9 mouse cellular contexts compared by ENCODE assay signal in the genomic region with DNA sequence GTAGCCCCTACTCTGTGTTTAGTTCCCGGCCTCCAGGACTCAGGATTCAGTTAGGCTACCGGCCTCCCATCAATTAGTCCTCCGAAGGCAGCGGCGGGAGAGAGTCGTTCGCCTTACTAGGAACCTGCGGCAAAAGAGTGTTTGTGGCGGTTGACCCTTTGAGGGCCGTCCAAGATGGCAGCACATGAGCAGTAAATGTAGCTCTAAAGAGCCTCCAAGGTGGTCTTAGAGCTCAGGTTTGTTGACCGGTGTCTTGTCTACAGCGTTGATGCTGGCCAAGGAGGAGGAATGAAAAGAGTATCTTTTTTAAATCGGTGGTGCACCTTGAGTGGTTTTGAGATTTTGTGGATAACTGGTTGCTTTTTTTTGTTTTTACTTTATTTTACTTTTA. TPM values are rescaled to one million over a fixed set of nuclear protein-coding genes. Genes with fewer than 3 reads are reported as not detected.
DNase-seq lines count a peak whose midpoint lies in the region; ATAC-seq and TF ChIP-seq lines count a peak whose summit lies in the region.
"Had no signal": no experiment of that assay in that cellular context is flagged by ENCODE, and none has a peak within 500 bp of the region (broad histone marks: within the 10 kb centered on the region; RNA-seq: fewer than 3 reads in every experiment).

No protein-coding gene starts in this region.

- no peak for TF ChIP-seq EP300 in MEL (IDR thresholded peaks at IDR 0.05; ENCODE audit: low read depth in 1 of 2, low read length in 2 of 2)

- peak; percentile 23 for ATAC-seq in heart, embryonic 12.5 days (ENCODE audit: insufficient number of reproducible peaks, low FRiP score)
- peak; percentile 40 for ATAC-seq in megakaryocyte, adult 5-6 weeks (ENCODE audit: poor library complexity, severe bottlenecking)

- H3K9ac ChIP-seq in heart, embryonic 12.5 days, result peak overlapping the region; percentile 80
- peak overlapping the region; percentile 99 for H3K9ac ChIP-seq in MEL (ENCODE audit: control insufficient read depth, low read depth, low read length, poor library complexity, severe bottlenecking)

- H3K9me3 ChIP-seq in heart, embryonic 12.5 days (replicated peaks), result no peaks in the 10 kb centered on the region
- no peaks in the 10 kb centered on the region for H3K9me3 ChIP-seq in MEL (replicated peaks; ENCODE audit: insufficient read depth, low read length)
- H3K9me3 ChIP-seq in hindbrain, embryonic 10.5 days, result no peaks in the 10 kb centered on the region

- TF ChIP-seq RAD21 in MEL (IDR thresholded peaks at IDR 0.05; ENCODE audit: low read depth, low read length), result no peak

- intact Hi-C loops in heart, postnatal 14 days (cut with DNase I), result loop anchor here (5.0 kb wide), 3 partner anchors 97 to 177 kb away; a partner anchor contains a TSS

- TF ChIP-seq CTCF in MEL (IDR thresholded peaks at IDR 0.05 in 2 of 3, conservative IDR thresholded peaks at IDR 0.05 in 1 of 3; ENCODE audit: control insufficient read depth in 1 of 3, insufficient read depth in 1 of 3, low read depth in 2 of 3, low read length in 3 of 3, poor library complexity in 1 of 3, severe bottlenecking in 1 of 3), result no peak

- WGBS in heart, embryonic 12.5 days, result 18% methylated on average over 13 of the region's 13 CpGs
- WGBS in hindbrain, embryonic 10.5 days, result 21% methylated on average over 13 of the region's 13 CpGs

- H3K4me1 ChIP-seq in heart, embryonic 12.5 days (replicated peaks), result 0 out of 2 replicates have a peak, but pooled peaks cover 3% of the 10 kb centered on the region
- peaks cover 0 to 3% of the 10 kb centered on the region in 2 experiments; a peak in 3 of 4 replicates for H3K4me1 ChIP-seq in MEL (ENCODE audit: control insufficient read depth in 1 of 2, insufficient read depth in 2 of 2, low read length in 2 of 2)
- peaks cover 7% of the 10 kb centered on the region; the same call in 1 of the 2 replicates for H3K4me1 ChIP-seq in hindbrain, embryonic 10.5 days (replicated peaks)

- no peaks in the 10 kb centered on the region for H3K27me3 ChIP-seq in heart, embryonic 12.5 days (replicated peaks)
- no peaks in the 10 kb centered on the region for H3K27me3 ChIP-seq in MEL (ENCODE audit: control insufficient read depth in 1 of 2, insufficient read depth in 2 of 2, low read length in 2 of 2)
- no peaks in the 10 kb centered on the region for H3K27me3 ChIP-seq in hindbrain, embryonic 10.5 days (ENCODE audit: insufficient read depth, poor library complexity, severe bottlenecking)

- H3K4me3 ChIP-seq in heart, embryonic 12.5 days, result peak overlapping the region; percentile 63
- H3K4me3 ChIP-seq in MEL (ENCODE audit: control insufficient read depth in 1 of 2, insufficient read depth in 1 of 2, low read depth in 2 of 2, low read length in 2 of 2), result peak overlapping the region; percentile 83 to 93
- H3K4me3 ChIP-seq in hindbrain, embryonic 10.5 days, result peak overlapping the region; percentile 77

- TF ChIP-seq POLR2A in MEL (IDR thresholded peaks at IDR 0.05; ENCODE audit: control insufficient read depth in 1 of 2, insufficient read depth in 1 of 2, low read depth in 1 of 2, low read length in 2 of 2, poor library complexity in 1 of 2), result no peak; a peak in 1 of 4 replicates

- H3K27ac ChIP-seq in heart, embryonic 12.5 days (ENCODE audit: poor library complexity, severe bottlenecking), result peak overlapping the region; percentile 73; the same call in 1 of the 2 replicates
- H3K27ac ChIP-seq in MEL (ENCODE audit: control insufficient read depth, low read depth, low read length), result peak overlapping the region; percentile 83; the same call in 1 of the 2 replicates
- peak overlapping the region; percentile 96 for H3K27ac ChIP-seq in hindbrain, embryonic 10.5 days

- no peak for DNase-seq in heart, postnatal 14 days
- DNase-seq in MEL (ENCODE audit: low read depth, low spot score), result no peak
- no peak for DNase-seq in hindbrain, embryonic 10.5 days (ENCODE audit: low spot score)
- no peak for DNase-seq in frontal cortex, adult 2 months (ENCODE audit: extremely low spot score in 1 of 2, low spot score in 1 of 2)
- DNase-seq in thymus, postnatal 10 days (ENCODE audit: low spot score in 2 of 2), result no peak
- no peak for DNase-seq in embryo, embryonic 9.5 days (ENCODE audit: extremely low spot score)

- H3K79me2 ChIP-seq in MEL (ENCODE audit: control insufficient read depth, insufficient read depth, low read length, poor library complexity), result peaks cover 4% of the 10 kb centered on the region; the same call in 1 of the 2 replicates

- H3K4me2 ChIP-seq in heart, embryonic 12.5 days, result peak overlapping the region; percentile 70

- H3K36me3 ChIP-seq in heart, embryonic 12.5 days, result no peaks in the 10 kb centered on the region
- H3K36me3 ChIP-seq in MEL (ENCODE audit: control insufficient read depth in 1 of 2, insufficient read depth in 2 of 2, low read length in 2 of 2), result peaks cover 0 to 7% of the 10 kb centered on the region in 2 experiments; a peak in 2 of 4 replicates
- no peaks in the 10 kb centered on the region for H3K36me3 ChIP-seq in hindbrain, embryonic 10.5 days

TF ChIP-seq in MEL, 35 proteins besides CTCF, POLR2A, EP300 and RAD21 (continues in another document):
- no peak for TF ChIP-seq NRF1 (IDR thresholded peaks at IDR 0.05; ENCODE audit: insufficient read depth, low read depth, low read length, poor library complexity, severe bottlenecking)
- TF ChIP-seq MEF2A (IDR thresholded peaks at IDR 0.05; ENCODE audit: extremely low read depth, insufficient replicate concordance, low read depth, low read length, poor library complexity, severe bottlenecking), result no peak
- TF ChIP-seq GATA1 (IDR thresholded peaks at IDR 0.05; ENCODE audit: low read depth, low read length), result no peak
- no peak for TF ChIP-seq POLR2AphosphoS2 (IDR thresholded peaks at IDR 0.05; ENCODE audit: low read length)
- no peak for TF ChIP-seq E2F4 (IDR thresholded peaks at IDR 0.05; ENCODE audit: borderline replicate concordance, low read depth, low read length)
- TF ChIP-seq MYB (IDR thresholded peaks at IDR 0.05; ENCODE audit: low read depth, low read length), result no peak
- TF ChIP-seq TCF12 (IDR thresholded peaks at IDR 0.05; ENCODE audit: low read depth, low read length), result no peak
- no peak for TF ChIP-seq ZKSCAN1 (IDR thresholded peaks at IDR 0.05; ENCODE audit: low read depth, low read length)
- TF ChIP-seq ZNF384 (IDR thresholded peaks at IDR 0.05; ENCODE audit: low read depth, low read length), result no peak
- TF ChIP-seq JUND (IDR thresholded peaks at IDR 0.05; ENCODE audit: low read depth, low read length), result no peak
- TF ChIP-seq RCOR1 (IDR thresholded peaks at IDR 0.05; ENCODE audit: low read depth, low read length), result no peak
- no peak for TF ChIP-seq ZMIZ1 (IDR thresholded peaks at IDR 0.05; ENCODE audit: low read depth, low read length)
- TF ChIP-seq MXI1 (IDR thresholded peaks at IDR 0.05; ENCODE audit: low read depth, low read length), result no peak
- no peak for TF ChIP-seq GABPA (IDR thresholded peaks at IDR 0.05; ENCODE audit: low read depth, low read length)
- no peak for TF ChIP-seq MAX (IDR thresholded peaks at IDR 0.05; ENCODE audit: low read length)
- no peak for TF ChIP-seq HCFC1 (IDR thresholded peaks at IDR 0.05; ENCODE audit: low read depth, low read length)
- no peak for TF ChIP-seq USF2 (IDR thresholded peaks at IDR 0.05; ENCODE audit: borderline replicate concordance in 1 of 2, insufficient read depth in 1 of 2, low read depth in 1 of 2, low read length in 2 of 2)

RNA-seq across cellular contexts. Expression of a gene that starts 0.3 kb away (rescaled TPM):
- polyA plus RNA-seq in heart, embryonic 12.5 days (2016; fragmentation: Nextera tagmentation; extraction: Ambion mirVana), result 2.0 and 2.6 TPM in 2 replicates
- total RNA-seq in heart, postnatal 14 days (2021), result 1 to 10 TPM; 4.0 to 5.1 TPM
- total RNA-seq in MEL (2012; rRNA removed), result 4.0 and 4.8 TPM in 2 replicates
- 1 to 10 TPM in 1 of 2 experiments, not detected in 1; 5.3 TPM for polyA plus RNA-seq in MEL (2012; ENCODE audit: insufficient read depth in 1 of 2, insufficient read length in 2 of 2, low read depth in 1 of 2, low replicate concordance in 2 of 2, missing spikeins in 1 of 2)
- polyA plus RNA-seq in hindbrain, embryonic 10.5 days (2016; fragmentation: Nextera tagmentation; extraction: Ambion mirVana), result 1.1 and 3.0 TPM in 2 replicates
- 1.1 TPM in 1 of 2 replicates, not detected in the other for total RNA-seq in megakaryocyte, adult 5-6 weeks (2015)
- not detected in 2 replicates for total RNA-seq in megakaryocyte, adult 5-6 weeks (2017)
- polyA plus RNA-seq in frontal cortex, adult 2 months (2012; rRNA removed), result 7.3 and 8.5 TPM in 2 replicates

RNA-seq across cellular contexts. Expression of a gene that starts 0.5 kb away (rescaled TPM):
- polyA plus RNA-seq in heart, embryonic 12.5 days (2016; fragmentation: Nextera tagmentation; extraction: Ambion mirVana), result 1.9 and 2.3 TPM in 2 replicates
- total RNA-seq in heart, postnatal 14 days (2021), result 1 to 10 TPM; 1.6 to 2.0 TPM
- total RNA-seq in MEL (2012; rRNA removed), result 0.19 and 0.26 TPM in 2 replicates
- under 1 TPM in 1 of 2 experiments, not detected in 1; 0.70 TPM for polyA plus RNA-seq in MEL (2012; ENCODE audit: insufficient read depth in 1 of 2, insufficient read length in 2 of 2, low read depth in 1 of 2, low replicate concordance in 2 of 2, missing spikeins in 1 of 2)
- polyA plus RNA-seq in hindbrain, embryonic 10.5 days (2016; fragmentation: Nextera tagmentation; extraction: Ambion mirVana), result 2.4 and 3.0 TPM in 2 replicates
- 0.11 TPM in 1 of 2 replicates, not detected in the other for total RNA-seq in megakaryocyte, adult 5-6 weeks (2015)
- not detected in 2 replicates for total RNA-seq in megakaryocyte, adult 5-6 weeks (2017)
- polyA plus RNA-seq in frontal cortex, adult 2 months (2012; rRNA removed), result 12.0 and 14.4 TPM in 2 replicates
- total RNA-seq: neutrophil, adult 5-6 weeks had no signal

RNA-seq across cellular contexts. Expression of a gene that starts 31.1 kb away (rescaled TPM):
- 0.20 and 0.21 TPM in 2 replicates for polyA plus RNA-seq in heart, embryonic 12.5 days (2016; fragmentation: Nextera tagmentation; extraction: Ambion mirVana)
- under 1 TPM; 0.10 to 0.19 TPM for total RNA-seq in heart, postnatal 14 days (2021)
- total RNA-seq in MEL (2012; rRNA removed), result 0.15 and 0.23 TPM in 2 replicates
- under 1 TPM in 1 of 2 experiments, not detected in 1; 0.33 TPM for polyA plus RNA-seq in MEL (2012; ENCODE audit: insufficient read depth in 1 of 2, insufficient read length in 2 of 2, low read depth in 1 of 2, low replicate concordance in 2 of 2, missing spikeins in 1 of 2)
- 0.24 and 0.41 TPM in 2 replicates for polyA plus RNA-seq in hindbrain, embryonic 10.5 days (2016; fragmentation: Nextera tagmentation; extraction: Ambion mirVana)
- total RNA-seq in megakaryocyte, adult 5-6 weeks (2015), result not detected in 2 replicates
- not detected in 2 replicates for total RNA-seq in megakaryocyte, adult 5-6 weeks (2017)
- 3.9 and 5.1 TPM in 2 replicates for polyA plus RNA-seq in frontal cortex, adult 2 months (2012; rRNA removed)

RNA-seq across cellular contexts. Expression of a gene that starts 48.0 kb away (rescaled TPM):
- polyA plus RNA-seq in heart, embryonic 12.5 days (2016; fragmentation: Nextera tagmentation; extraction: Ambion mirVana), result 140 and 160 TPM in 2 replicates
- total RNA-seq in heart, postnatal 14 days (2021), result 10 to 100 TPM; 48.1 to 54.1 TPM
- 163 and 181 TPM in 2 replicates for total RNA-seq in MEL (2012; rRNA removed)
- 100 to 1,000 TPM in 1 of 2 experiments, not detected in 1; 186 TPM for polyA plus RNA-seq in MEL (2012; ENCODE audit: insufficient read depth in 1 of 2, insufficient read length in 2 of 2, low read depth in 1 of 2, low replicate concordance in 2 of 2, missing spikeins in 1 of 2)
- polyA plus RNA-seq in hindbrain, embryonic 10.5 days (2016; fragmentation: Nextera tagmentation; extraction: Ambion mirVana), result 314 and 329 TPM in 2 replicates
- 220 and 242 TPM in 2 replicates for total RNA-seq in megakaryocyte, adult 5-6 weeks (2015)
- total RNA-seq in megakaryocyte, adult 5-6 weeks (2017), result 122 and 137 TPM in 2 replicates
- 94.2 and 94.4 TPM in 2 replicates for polyA plus RNA-seq in frontal cortex, adult 2 months (2012; rRNA removed)
